Mouse (Mus musculus) intestine, embryonic 16.5 days (tissue): ENCODE measurements at regions not wholly inside any gene's neighbourhood (a gene's known extent, or its start where the extent isn't known, plus 50 kb on each side); places are given as distances from the start of the nearest gene placed in this dataset.
A peak's percentile ranks its signal among the peaks of the same experiment; 100 is the strongest.

ENCODE experiments used
- ATAC-seq: fragments of 200-750 bp; cut with Nextera tagmentation; 2 replicates; pipeline ENCODE4 v1.8.0; 2017; ENCODE audit warnings: moderate TSS enrichment, moderate library complexity
- H3K27ac ChIP-seq: fragments of 300-500 bp; sonication (generic); 2 replicates; pipeline ENCODE4 v1.5.1; 2014; ENCODE audit warnings: mild to moderate bottlenecking, low read length
- H3K27me3 ChIP-seq: fragments of 300-500 bp; sonication (generic); replicated peaks from 2 replicates; pipeline ENCODE4 v1.6.1; 2014; ENCODE audit warnings: low read length, control low read depth, mixed read lengths; ENCODE audit not compliant: control insufficient read depth, insufficient read depth
- H3K36me3 ChIP-seq: fragments of 300-500 bp; sonication (generic); 2 replicates; pipeline ENCODE4 v1.6.1; 2014; ENCODE audit warnings: low read length, control low read depth; ENCODE audit not compliant: control insufficient read depth, insufficient read depth
- H3K4me1 ChIP-seq: fragments of 300-500 bp; sonication (generic); 2 replicates; pipeline ENCODE4 v1.6.1; 2014; ENCODE audit warnings: low read length, control low read depth, mixed read lengths; ENCODE audit not compliant: control insufficient read depth, insufficient read depth
- H3K4me2 ChIP-seq: fragments of 300-500 bp; sonication (generic); 2 replicates; pipeline ENCODE4 v1.6.1; 2014; ENCODE audit warnings: low read depth, low read length, control low read depth
- H3K4me3 ChIP-seq: fragments of 300-500 bp; sonication (generic); 2 replicates; pipeline ENCODE4 v1.5.1; 2014; ENCODE audit warnings: mild to moderate bottlenecking, low read length
- H3K9ac ChIP-seq: fragments of 300-500 bp; sonication (generic); 2 replicates; pipeline ENCODE4 v1.6.1; 2014; ENCODE audit warnings: low read depth, low read length
- H3K9me3 ChIP-seq: fragments of 300-500 bp; sonication (generic); 2 replicates; pipeline ENCODE4 v1.6.1; 2016; ENCODE audit warnings: low read length, control low read depth; ENCODE audit not compliant: control insufficient read depth
- WGBS: fragments of 180-500 bp; shearing (Covaris S2); extraction: QIAGEN DNeasy Blood & Tissue Kit; methylation state at CpG from one replicate; pipeline ENCODE4 v1.1.7; 2014; 5-methylcytosine and 5-hydroxymethylcytosine counted together

DNA sequence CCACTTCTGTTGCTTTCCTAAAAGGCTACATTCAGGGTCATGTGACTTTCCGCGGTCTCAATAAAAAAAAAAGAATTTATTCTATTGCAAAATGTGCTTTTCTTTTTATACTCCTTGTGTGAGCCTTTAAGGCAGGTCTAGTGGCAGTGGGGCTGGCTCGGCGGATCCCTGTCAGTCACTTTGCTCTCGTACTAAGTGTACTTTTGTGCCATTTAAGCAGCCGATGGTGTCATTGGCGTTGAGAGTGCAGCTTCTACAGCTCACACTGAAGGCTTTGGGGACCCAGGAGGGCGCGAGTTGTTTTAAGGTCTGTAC is 313.1 kb downstream of the Mtx2 start:
- WGBS: 42% methylated on average over 9 of the region's 9 CpGs
- H3K4me1 ChIP-seq: 0 out of 2 replicates have a peak, but pooled peaks cover 4% of the 10 kb centered on the region
- no peaks in the 10 kb centered on the region for H3K9me3 ChIP-seq
- ATAC-seq: no peak
- no peak overlapping the region for H3K4me3 ChIP-seq
- peaks cover 21% of the 10 kb centered on the region for H3K27me3 ChIP-seq
- H3K36me3 ChIP-seq: no peaks in the 10 kb centered on the region
- no peak overlapping the region for H3K27ac ChIP-seq
- no peak overlapping the region for H3K9ac ChIP-seq
- H3K4me2 ChIP-seq: no peak overlapping the region

DNA sequence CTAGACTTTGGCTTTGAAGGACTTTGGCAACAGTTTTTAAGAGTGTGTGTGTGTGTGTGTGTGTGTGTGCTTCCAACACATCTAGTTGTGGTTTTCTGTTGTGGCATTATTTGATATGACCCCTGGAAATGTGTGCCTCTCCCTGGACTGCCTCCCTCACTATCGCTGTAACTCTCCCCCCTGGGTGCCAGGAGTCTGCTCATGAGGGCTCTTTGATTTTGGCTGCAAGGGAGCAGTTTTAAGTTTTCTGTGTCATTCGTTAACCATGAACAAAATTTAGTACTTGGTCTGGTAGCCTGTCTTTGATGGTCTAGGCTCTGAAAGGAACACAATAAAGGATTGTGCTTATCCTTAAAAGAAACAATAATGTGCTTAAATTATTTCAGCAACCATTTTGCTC is 313.9 kb downstream of the Mtx2 start:
- no peak overlapping the region for H3K4me2 ChIP-seq
- peaks cover 18% of the 10 kb centered on the region for H3K27me3 ChIP-seq
- H3K9me3 ChIP-seq: no peaks in the 10 kb centered on the region
- no peak overlapping the region for H3K27ac ChIP-seq
- H3K4me3 ChIP-seq: no peak overlapping the region
- 76% methylated on average over 2 of the region's 2 CpGs for WGBS
- H3K4me1 ChIP-seq: 0 out of 2 replicates have a peak, but pooled peaks cover 4% of the 10 kb centered on the region
- no peak for ATAC-seq
- no peaks in the 10 kb centered on the region for H3K36me3 ChIP-seq
- no peak overlapping the region for H3K9ac ChIP-seq

- no peak overlapping the region for H3K4me3 ChIP-seq
- no peaks in the 10 kb centered on the region for H3K36me3 ChIP-seq
- peaks cover 9% of the 10 kb centered on the region for H3K27me3 ChIP-seq
- H3K4me2 ChIP-seq: no peak overlapping the region
- H3K9ac ChIP-seq: no peak overlapping the region
- no peak overlapping the region for H3K27ac ChIP-seq
- H3K9me3 ChIP-seq: no peaks in the 10 kb centered on the region
- ATAC-seq: no peak
- H3K4me1 ChIP-seq: 0 out of 2 replicates have a peak, but pooled peaks cover 1% of the 10 kb centered on the region
- WGBS: 30% methylated on average over 2 of the region's 2 CpGs
Observed at GRCm38 (mm10) chr2:75142675-75143074, 317.1 kb downstream of the Mtx2 start.

- Histone ChIP-seq H3K9me3 (no peaks in the 10 kb centered on the region), H3K9ac (no peak overlapping the region), H3K27me3 (peaks cover 7% of the 10 kb centered on the region), H3K4me1 (no peaks in the 10 kb centered on the region), H3K4me2 (no peak overlapping the region), H3K36me3 (no peaks in the 10 kb centered on the region), H3K4me3 (no peak overlapping the region), H3K27ac (no peak overlapping the region)
- whole genome bisulfite sequencing: 82% methylated on average over 12 of the region's 12 CpGs
- ATAC-seq: no peak
Observed at GRCm38 (mm10) chr2:75144861-75145260, 319.3 kb downstream of the Mtx2 start.

DNA sequence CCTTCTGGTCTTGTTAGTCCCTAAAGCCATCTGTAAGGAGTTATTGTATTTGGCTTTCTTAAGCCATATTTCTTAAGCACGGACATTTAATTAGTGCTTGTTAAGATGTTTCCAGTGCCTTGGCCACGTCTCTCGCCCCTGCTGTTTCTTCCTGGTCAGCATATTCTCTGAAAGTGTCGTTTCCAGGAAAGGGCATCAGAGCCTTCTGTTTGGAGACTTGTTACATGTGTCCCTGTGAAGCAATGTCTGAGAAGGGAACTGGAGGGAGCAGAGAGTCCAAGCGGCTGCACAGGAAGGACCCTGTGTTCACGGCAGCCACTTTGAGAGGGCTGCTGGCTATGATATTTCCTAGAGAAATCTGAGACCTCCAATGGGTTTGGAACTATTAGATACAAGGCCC is 320.7 kb downstream of the Mtx2 start:
- ATAC-seq: no peak
- no peaks in the 10 kb centered on the region for H3K4me1 ChIP-seq
- H3K9me3 ChIP-seq: no peaks in the 10 kb centered on the region
- H3K9ac ChIP-seq: no peak overlapping the region
- H3K36me3 ChIP-seq: no peaks in the 10 kb centered on the region
- H3K4me2 ChIP-seq: no peak overlapping the region
- no peak overlapping the region for H3K4me3 ChIP-seq
- H3K27me3 ChIP-seq: no peaks in the 10 kb centered on the region; the same call in 1 of the 2 replicates
- 51% methylated on average over 6 of the region's 6 CpGs for whole genome bisulfite sequencing
- H3K27ac ChIP-seq: no peak overlapping the region

- no peak overlapping the region for H3K4me3 ChIP-seq
- H3K4me1 ChIP-seq: no peaks in the 10 kb centered on the region
- H3K27ac ChIP-seq: no peak overlapping the region
- no peak for ATAC-seq
- no peaks in the 10 kb centered on the region; the same call in 1 of the 2 replicates for H3K27me3 ChIP-seq
- no peaks in the 10 kb centered on the region for H3K36me3 ChIP-seq
- 55% methylated on average over 9 of the region's 9 CpGs for WGBS
- no peak overlapping the region for H3K4me2 ChIP-seq
- no peak overlapping the region for H3K9ac ChIP-seq
- no peaks in the 10 kb centered on the region for H3K9me3 ChIP-seq
Observed at GRCm38 (mm10) chr2:75147399-75147798, 321.8 kb downstream of the Mtx2 start.

DNA sequence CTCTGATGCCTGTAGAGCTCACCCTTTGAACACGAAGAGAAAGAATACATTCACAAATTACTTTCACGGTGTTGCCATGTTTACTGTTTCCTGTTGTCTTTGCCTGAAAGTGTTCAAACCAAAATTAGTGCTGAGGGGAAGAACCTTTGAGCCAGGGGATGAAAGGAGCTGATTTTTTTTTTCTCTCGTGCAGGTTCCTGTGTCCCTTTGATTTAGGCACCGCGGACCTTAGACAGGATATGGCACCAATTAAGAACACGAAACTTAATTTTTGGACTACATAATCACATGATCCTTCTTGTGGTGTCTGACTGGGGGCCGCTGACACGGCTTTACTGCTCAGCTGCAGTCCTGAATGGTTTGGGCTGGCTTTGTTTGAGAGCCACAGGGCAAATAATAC is 322.4 kb downstream of the Mtx2 start:
- no peak overlapping the region for H3K9ac ChIP-seq

GRCm38 (mm10) chr2:75149036-75149435 is 323.4 kb downstream of the Mtx2 start:
- H3K9me3 ChIP-seq: no peaks in the 10 kb centered on the region
- ATAC-seq: no peak
- 72% methylated on average over 5 of the region's 5 CpGs for WGBS

More for the DNA sequence above, 322.4 kb downstream of the Mtx2 start:
- H3K9me3 ChIP-seq: no peaks in the 10 kb centered on the region
- H3K36me3 ChIP-seq: no peaks in the 10 kb centered on the region
- ATAC-seq: no peak
- H3K4me3 ChIP-seq: no peak overlapping the region
- 64% methylated on average over 8 of the region's 8 CpGs for WGBS
- no peaks in the 10 kb centered on the region; the same call in 1 of the 2 replicates for H3K27me3 ChIP-seq
- no peak overlapping the region for H3K27ac ChIP-seq
- H3K4me2 ChIP-seq: no peak overlapping the region
- no peaks in the 10 kb centered on the region for H3K4me1 ChIP-seq

DNA sequence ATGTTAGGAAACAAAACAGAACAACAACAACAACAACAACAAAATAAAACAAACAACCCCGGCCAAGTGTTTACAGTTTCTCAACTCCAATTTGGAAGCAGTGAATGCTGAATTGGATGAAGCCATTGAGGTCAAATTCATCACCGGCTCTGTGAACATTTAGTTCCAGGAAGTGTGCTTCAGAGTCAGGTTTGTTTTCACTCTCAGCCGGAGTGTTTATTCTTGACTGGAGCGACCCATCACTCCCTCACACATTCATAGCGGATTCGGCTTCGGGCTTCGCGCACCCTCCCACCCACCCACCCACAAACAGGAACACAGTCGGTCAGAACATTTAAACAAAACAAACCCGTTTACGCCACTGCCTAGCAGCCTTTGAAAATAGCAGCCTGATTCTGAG is 324.0 kb downstream of the Mtx2 start:
- Histone ChIP-seq H3K36me3 (no peaks in the 10 kb centered on the region), H3K27me3 (no peaks in the 10 kb centered on the region; the same call in 1 of the 2 replicates), H3K4me3 (peak overlapping the region; percentile 2), H3K4me2 (peak overlapping the region; percentile 51), H3K9ac (no peak overlapping the region), H3K27ac (no peak overlapping the region), H3K9me3 (no peaks in the 10 kb centered on the region), H3K4me1 (no peaks in the 10 kb centered on the region)
- no peak for ATAC-seq
- 24% methylated on average over 12 of the region's 12 CpGs for WGBS

More at GRCm38 (mm10) chr2:75149036-75149435, 323.4 kb downstream of the Mtx2 start:
- Histone ChIP-seq H3K27me3 (no peaks in the 10 kb centered on the region; the same call in 1 of the 2 replicates), H3K27ac (no peak overlapping the region), H3K4me1 (no peaks in the 10 kb centered on the region), H3K36me3 (no peaks in the 10 kb centered on the region), H3K4me2 (no peak overlapping the region), H3K4me3 (no peak overlapping the region), H3K9ac (no peak overlapping the region)

DNA sequence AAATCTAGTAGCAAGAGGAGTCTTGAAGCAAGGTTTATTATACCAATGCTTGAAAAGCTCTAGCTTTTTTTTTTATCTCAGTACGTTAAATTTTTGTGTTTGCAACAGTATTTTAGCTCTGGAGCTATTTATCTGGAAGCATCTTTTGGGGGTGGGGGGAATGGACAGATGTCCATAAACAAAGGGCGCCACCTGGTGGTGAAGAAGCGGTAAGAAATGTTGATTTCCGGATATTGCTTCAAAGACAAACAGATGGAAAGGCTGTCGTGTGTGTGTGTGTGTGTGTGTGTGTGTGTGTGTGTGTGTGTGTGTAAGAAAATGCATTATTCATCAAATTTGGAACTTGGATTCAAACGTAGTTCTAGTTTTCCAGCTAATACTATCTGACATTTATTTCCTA is 325.4 kb downstream of the Mtx2 start:
- H3K4me2 ChIP-seq: no peak overlapping the region
- H3K27me3 ChIP-seq: no peaks in the 10 kb centered on the region; the same call in 1 of the 2 replicates
- no peaks in the 10 kb centered on the region for H3K4me1 ChIP-seq
- H3K27ac ChIP-seq: no peak overlapping the region
- H3K9me3 ChIP-seq: no peaks in the 10 kb centered on the region
- WGBS: 7% methylated on average over 6 of the region's 6 CpGs
- ATAC-seq: no peak
- H3K36me3 ChIP-seq: no peaks in the 10 kb centered on the region
- H3K4me3 ChIP-seq: no peak overlapping the region
- H3K9ac ChIP-seq: no peak overlapping the region
